Comparison of ENCODE assay signal across 1 mouse cellular context in genomic region chr6:49247246-49247645, GRCm38 (mm10).
TF ChIP-seq lines count a peak whose summit lies in the region.

No protein-coding gene starts in this region.

TF ChIP-seq in MEL, 35 proteins besides CTCF, POLR2A, EP300 and RAD21 (continued from another document):
- TF ChIP-seq JUND (IDR thresholded peaks at IDR 0.05; ENCODE audit: low read depth, low read length) (no peak), ZKSCAN1 (IDR thresholded peaks at IDR 0.05; ENCODE audit: low read depth, low read length) (no peak), ZC3H11A (IDR thresholded peaks at IDR 0.05; ENCODE audit: low read depth, low read length) (no peak), ZNF384 (IDR thresholded peaks at IDR 0.05; ENCODE audit: low read depth, low read length) (no peak)
